Mouse (Mus musculus): ENCODE measurements around the gene Pan3. TPM values are rescaled to one million over a fixed set of nuclear protein-coding genes. Genes with fewer than 3 reads are reported as not detected.

The Pan3 gene
- total RNA-seq, 2 experiments from 2014 or later, result 35.7 to 48.3 TPM

GRCm38 (mm10) chr5:147563511-147564139 is 133.7 kb downstream of the Pan3 start:
- no peak for DNase-seq

DNA sequence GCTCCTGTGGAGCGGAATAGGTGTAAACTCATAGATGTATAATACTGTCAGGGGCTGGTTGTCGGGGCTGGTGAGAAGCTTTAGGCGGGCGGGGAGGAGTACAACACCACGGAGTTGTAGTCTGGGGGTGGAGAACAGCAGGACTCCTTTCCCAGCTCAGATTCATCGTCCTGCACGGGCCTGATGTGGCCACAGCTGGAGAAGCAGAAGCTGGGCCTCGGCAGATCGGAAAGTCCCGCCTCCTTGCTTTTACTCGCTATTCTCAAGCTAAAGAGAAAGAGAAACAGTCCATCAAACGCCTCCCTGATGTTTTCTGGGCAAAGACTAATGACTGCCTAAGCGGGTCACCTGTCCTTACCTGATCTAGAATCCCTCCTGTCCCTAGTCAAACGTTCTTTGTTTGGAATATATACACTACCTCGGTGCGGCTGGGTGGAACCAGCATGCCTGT is 134.2 kb downstream of the Pan3 start:
- no peak for DNase-seq

DNA sequence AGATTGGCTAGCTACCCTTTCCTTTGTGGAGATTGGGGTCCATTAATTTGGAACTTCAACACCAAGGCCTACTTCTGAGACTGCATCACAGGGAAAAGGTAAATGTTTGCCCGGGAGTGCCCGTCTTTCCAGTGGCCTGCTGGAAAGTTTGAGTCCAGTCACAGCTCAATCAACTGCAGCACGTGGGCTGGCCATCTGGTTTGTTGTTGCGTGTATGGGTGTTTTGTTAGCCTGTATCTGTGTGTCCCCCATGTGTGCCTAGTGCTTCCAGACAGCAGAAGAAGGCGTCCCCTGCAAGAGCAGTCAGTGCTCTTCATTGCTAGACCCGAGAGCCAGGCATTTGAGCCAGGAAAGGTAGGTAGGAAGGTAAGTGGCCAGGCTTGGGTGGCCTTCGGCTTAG is 135.5 kb downstream of the Pan3 start:
- no peak for DNase-seq

- DNase-seq, result no peak
Measured at GRCm38 (mm10) chr5:147566335-147566734, 136.4 kb downstream of the Pan3 start.

- DNase-seq, result no peak
Measured at GRCm38 (mm10) chr5:147572695-147573094, 142.7 kb downstream of the Pan3 start.

DNA sequence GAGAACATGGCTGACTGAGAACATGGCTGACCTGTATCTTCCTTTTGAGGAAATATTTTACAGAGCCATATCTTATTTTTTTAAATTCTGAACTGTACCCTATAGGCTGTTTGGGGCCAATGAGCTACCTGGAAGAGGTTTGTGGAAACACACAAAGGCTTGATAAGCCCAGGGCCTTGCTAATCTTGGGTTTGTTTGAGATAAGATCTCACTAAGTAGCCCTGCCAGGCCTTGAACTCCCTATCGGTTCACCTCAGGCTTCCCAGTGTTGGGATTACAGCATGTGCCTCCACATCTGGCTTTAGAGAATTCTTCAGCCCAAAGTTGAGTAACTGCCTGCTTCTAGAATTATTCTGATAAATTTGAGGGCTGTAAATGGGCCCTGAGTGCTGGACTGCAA is 143.6 kb downstream of the Pan3 start:
- DNase-seq, result no peak

DNA sequence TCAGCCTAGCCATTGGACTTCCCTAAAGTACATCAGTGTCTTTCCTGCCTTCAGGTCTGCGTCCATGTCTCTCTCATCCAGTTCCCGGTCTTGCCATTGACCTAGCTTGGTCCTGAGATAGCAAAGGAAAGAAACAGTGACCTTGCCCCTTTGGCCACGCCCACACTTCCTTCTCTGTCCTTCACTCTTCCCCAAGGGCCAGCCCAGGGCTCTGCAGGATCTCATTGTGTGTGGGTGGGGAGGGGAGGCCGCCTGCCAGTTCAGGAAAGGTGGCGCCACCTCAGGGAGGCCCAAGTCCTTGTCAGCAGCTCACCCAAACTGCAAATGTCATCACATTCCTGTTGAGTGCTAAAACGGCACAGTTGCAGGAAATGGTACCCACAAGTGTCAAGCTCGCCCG is 144.6 kb downstream of the Pan3 start:
- no peak for DNase-seq

DNA sequence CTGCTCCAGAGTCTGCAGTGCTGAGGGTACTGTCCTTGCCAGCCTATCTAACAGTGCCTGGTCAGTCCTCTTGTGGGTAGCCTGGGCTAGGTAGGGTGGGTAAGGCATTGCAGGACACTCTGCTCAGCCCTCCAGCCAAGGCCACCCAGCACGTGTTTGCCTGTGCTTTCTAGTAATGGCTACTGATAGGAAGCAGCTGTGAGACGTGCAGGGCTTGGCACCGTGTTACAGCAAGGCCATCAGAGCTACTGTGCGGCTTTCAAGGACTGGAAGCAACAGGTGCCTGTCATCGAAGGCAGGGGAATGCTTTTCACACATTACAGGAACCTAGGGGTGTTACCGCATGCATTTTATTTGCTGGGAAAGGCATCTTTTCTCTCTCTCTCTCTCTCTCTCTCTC is 147.0 kb downstream of the Pan3 start:
- DNase-seq, result no peak

DNA sequence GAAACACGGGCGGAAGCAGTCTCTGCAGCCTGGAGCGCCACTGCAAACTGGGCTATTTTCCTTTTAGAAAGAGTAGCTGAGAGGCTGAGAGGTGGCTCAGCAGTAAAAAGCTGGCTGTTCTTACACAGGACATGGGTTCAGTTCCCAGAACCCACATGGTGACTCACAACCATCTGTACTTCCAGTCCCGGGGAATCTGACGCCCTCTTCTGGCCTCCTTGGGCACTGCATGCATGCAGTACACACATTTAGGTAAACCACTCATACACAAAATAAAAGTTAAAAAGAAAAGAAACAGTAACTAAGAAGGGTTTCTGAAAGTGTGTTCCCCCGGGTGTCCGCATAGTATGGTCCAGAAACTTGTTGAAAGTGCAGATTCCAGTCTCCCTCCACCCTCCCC is 149.2 kb downstream of the Pan3 start:
- no peak for DNase-seq

DNA sequence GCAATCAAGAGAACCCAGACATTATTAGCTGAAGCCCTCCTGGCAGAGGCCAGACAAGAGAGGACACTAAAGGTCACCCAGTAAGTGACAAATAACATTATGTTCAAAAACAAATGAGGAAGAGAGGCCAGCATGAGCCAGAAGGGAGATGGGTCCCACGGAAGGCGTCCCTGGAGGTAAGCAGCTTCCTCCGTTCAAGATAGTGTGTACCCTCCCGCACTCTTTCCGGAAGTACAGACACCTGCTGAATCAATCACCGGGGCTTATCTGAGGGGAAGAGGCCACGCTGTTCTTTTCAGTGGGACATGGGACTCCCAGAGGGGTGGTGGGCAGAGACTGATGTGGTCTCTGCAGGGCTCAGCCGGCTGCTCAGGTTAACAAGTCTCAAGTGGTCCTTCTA is 149.7 kb downstream of the Pan3 start:
- DNase-seq, result no peak

GRCm38 (mm10) chr5:147580181-147580580 is 150.2 kb downstream of the Pan3 start:
- DNase-seq, result no peak

- peak; percentile 88 for DNase-seq
Measured at GRCm38 (mm10) chr5:147583702-147584298, 153.8 kb downstream of the Pan3 start.

- no peak for DNase-seq
Measured at GRCm38 (mm10) chr5:147584648-147585047, 154.7 kb downstream of the Pan3 start.

DNA sequence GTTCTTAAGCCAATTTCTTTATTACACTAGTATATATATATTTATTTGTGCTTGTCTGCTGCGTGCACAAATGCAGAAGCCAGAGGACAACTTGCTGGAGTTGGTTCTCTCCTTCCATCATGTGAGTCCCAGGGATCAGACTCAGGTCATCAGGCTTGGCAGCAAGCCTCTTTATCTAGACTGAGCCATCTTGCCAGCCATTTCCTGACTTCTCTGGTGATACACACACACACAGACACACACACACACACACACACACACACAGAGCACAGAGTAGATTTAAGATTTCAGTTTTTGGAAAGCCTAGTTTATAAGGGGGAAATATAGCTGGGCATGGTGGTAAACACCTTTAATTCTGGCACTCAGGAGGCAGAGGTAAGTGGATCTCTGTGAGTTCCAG is 155.1 kb downstream of the Pan3 start:
- no peak for DNase-seq

- DNase-seq, result no peak
Measured at GRCm38 (mm10) chr5:147589814-147590213, 159.9 kb downstream of the Pan3 start.

DNA sequence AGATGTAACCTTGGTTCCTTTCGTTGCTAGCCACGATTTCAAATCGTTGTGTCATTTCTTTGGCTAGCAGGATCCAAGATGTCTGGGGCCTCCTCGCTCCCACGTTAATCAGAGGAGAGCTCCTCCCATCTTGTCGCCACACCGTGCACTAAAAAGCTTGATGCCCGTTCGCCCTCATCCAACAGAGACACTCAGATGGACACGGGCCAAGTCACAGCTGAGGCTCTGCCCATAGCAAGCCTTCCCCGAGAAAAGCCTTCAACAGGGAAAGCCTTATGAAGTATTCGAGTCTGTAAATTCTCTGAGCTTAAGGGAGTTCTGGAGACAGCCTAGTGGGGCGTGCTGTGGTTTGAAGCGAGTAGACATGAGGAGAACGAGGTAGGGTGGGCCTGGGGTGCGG is 167.9 kb downstream of the Pan3 start:
- no peak for DNase-seq

Other genes starting within 250 kb of the Pan3 start
- gene Gsx1, start 241.5 kb upstream of the Pan3 start, total RNA-seq (2021), result not detected
- gene Pdx1, start 160.2 kb upstream of the Pan3 start, total RNA-seq (2021), result not detected
- not detected for gene Cdx2, start 122.9 kb upstream of the Pan3 start, total RNA-seq (2021)
- not detected for gene Urad, start 107.7 kb upstream of the Pan3 start, total RNA-seq (2021)
- under 1 TPM in 1 of 2 experiments, not detected in 1; 0.16 TPM for gene Flt3, start 29.7 kb upstream of the Pan3 start, total RNA-seq (2021)

Measured in gastrocnemius, postnatal 10 days (tissue).